Mouse (Mus musculus) ES-E14 (cell line): ENCODE measurements around the gene Sec16a.

Experiments
- HCFC1 ChIP-seq: IDR thresholded peaks from 2 replicates; pipeline ENCODE4 v1.6.1; 2012; ENCODE audit warnings: low read length, inconsistent platforms, borderline replicate concordance; ENCODE audit not compliant: insufficient read depth
- MAFK ChIP-seq: IDR thresholded peaks from 2 replicates; pipeline ENCODE4 v1.6.1; 2014; ENCODE audit warnings: mild to moderate bottlenecking, low read depth, low read length, inconsistent platforms; ENCODE audit not compliant: insufficient read depth
- ZC3H11A ChIP-seq: IDR thresholded peaks from 2 replicates; pipeline ENCODE4 v1.6.1; 2012; ENCODE audit warnings: low read depth, mild to moderate bottlenecking, inconsistent platforms, low read length, borderline replicate concordance

- TF ChIP-seq MAFK (no peak), ZC3H11A (no peak), HCFC1 (no peak)
These were observed 76.4 kb downstream of the Sec16a start for GRCm38 (mm10) chr2:26368572-26368971.
